10 mouse cellular contexts compared by ENCODE assay signal in the genomic region with DNA sequence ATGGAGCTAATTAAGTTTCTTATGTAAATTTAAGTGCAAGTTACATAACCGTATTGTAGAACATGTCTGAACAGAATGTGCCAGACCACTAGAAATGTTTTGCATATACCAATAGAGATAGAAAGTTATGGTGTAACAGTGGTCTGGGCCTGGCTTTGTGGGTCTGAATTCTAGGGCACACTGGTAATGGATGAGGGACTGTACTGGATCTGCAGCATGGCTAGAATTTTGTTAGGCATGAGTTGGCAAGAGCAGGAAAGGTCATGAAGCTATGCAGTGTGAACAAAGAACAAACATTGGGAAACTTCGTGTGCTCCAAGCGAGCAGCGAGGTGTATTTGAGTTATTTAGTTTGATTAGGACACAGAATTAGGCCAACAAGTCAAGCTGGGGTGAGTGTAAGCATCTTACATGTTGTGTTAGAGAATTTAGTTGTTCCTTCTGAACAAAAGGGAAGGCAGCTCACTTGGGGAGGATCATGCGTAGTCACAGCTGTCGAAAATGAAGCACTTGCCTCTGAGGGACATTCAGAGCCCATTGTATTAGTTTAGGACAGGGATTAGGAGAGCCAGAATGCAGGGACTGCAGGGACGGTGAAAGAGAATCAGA. TPM values are rescaled to one million over a fixed set of nuclear protein-coding genes. Genes with fewer than 3 reads are reported as not detected.
DNase-seq lines count a peak whose midpoint lies in the region; ATAC-seq and TF ChIP-seq lines count a peak whose summit lies in the region.
"Had no signal": no experiment of that assay in that cellular context is flagged by ENCODE, and none has a peak within 500 bp of the region (broad histone marks: within the 10 kb centered on the region; RNA-seq: fewer than 3 reads in every experiment).

No protein-coding gene starts in this region.

- no peaks in the 10 kb centered on the region for H3K9me3 ChIP-seq in embryonic facial prominence, embryonic 14.5 days (ENCODE audit: control insufficient read depth, low read length)
- H3K9me3 ChIP-seq in embryonic facial prominence, embryonic 10.5 days, result no peaks in the 10 kb centered on the region
- no peaks in the 10 kb centered on the region for H3K9me3 ChIP-seq in liver, embryonic 11.5 days (ENCODE audit: control insufficient read depth, low read length)
- no peaks in the 10 kb centered on the region for H3K9me3 ChIP-seq in liver, embryonic 16.5 days (replicated peaks; ENCODE audit: control insufficient read depth, low read length)
- H3K9me3 ChIP-seq: neural tube, embryonic 15.5 days had no signal

- H3K36me3 ChIP-seq in embryonic facial prominence, embryonic 14.5 days (ENCODE audit: control insufficient read depth, insufficient read depth, low read length), result no peaks in the 10 kb centered on the region
- H3K36me3 ChIP-seq in embryonic facial prominence, embryonic 10.5 days (replicated peaks), result no peaks in the 10 kb centered on the region
- no peaks in the 10 kb centered on the region for H3K36me3 ChIP-seq in liver, adult 2 months (ENCODE audit: control insufficient read depth, insufficient read depth, low read length)
- no peaks in the 10 kb centered on the region for H3K36me3 ChIP-seq in liver, embryonic 11.5 days (ENCODE audit: control insufficient read depth, insufficient read depth, low read length)
- no peaks in the 10 kb centered on the region for H3K36me3 ChIP-seq in liver, embryonic 16.5 days (ENCODE audit: control insufficient read depth, insufficient read depth)
- H3K36me3 ChIP-seq in thymus, adult 2 months (ENCODE audit: control insufficient read depth, insufficient read depth, low read length), result no peaks in the 10 kb centered on the region
- H3K36me3 ChIP-seq: neural tube, embryonic 15.5 days had no signal

- no peak for TF ChIP-seq POLR2A in liver, adult 2 months (IDR thresholded peaks at IDR 0.05; ENCODE audit: extremely low read depth, insufficient read depth, low read length)
- no peak for TF ChIP-seq POLR2A in thymus, adult 2 months (IDR thresholded peaks at IDR 0.05; ENCODE audit: control insufficient read depth, extremely low read depth, insufficient read depth, low read length, poor library complexity)

- WGBS in embryonic facial prominence, embryonic 14.5 days, result 52% methylated on average over 7 of the region's 7 CpGs
- 39% methylated on average over 7 of the region's 7 CpGs for WGBS in embryonic facial prominence, embryonic 10.5 days
- WGBS in liver, adult 2 months, result 23% methylated on average over 7 of the region's 7 CpGs
- whole genome bisulfite sequencing in liver, embryonic 11.5 days, result 69% methylated on average over 7 of the region's 7 CpGs
- WGBS in liver, embryonic 16.5 days (ENCODE audit: insufficient replicate concordance), result 50% methylated on average over 7 of the region's 7 CpGs
- 95% methylated on average over 7 of the region's 7 CpGs for WGBS in thymus, adult 2 months

- H3K79me2 ChIP-seq in liver, adult 2 months (ENCODE audit: control insufficient read depth, insufficient read depth, low read length), result peaks cover 30% of the 10 kb centered on the region

- no peak overlapping the region for H3K4me3 ChIP-seq in embryonic facial prominence, embryonic 14.5 days (ENCODE audit: low read depth, low read length)
- no peak overlapping the region for H3K4me3 ChIP-seq in embryonic facial prominence, embryonic 10.5 days
- H3K4me3 ChIP-seq in liver, adult 2 months (ENCODE audit: insufficient read depth, low read depth, low read length), result no peak overlapping the region
- H3K4me3 ChIP-seq in liver, embryonic 11.5 days (ENCODE audit: low read depth, low read length), result no peak overlapping the region
- no peak overlapping the region for H3K4me3 ChIP-seq in liver, embryonic 16.5 days (ENCODE audit: low read depth, low read length)
- H3K4me3 ChIP-seq in thymus, adult 2 months (ENCODE audit: control insufficient read depth, insufficient read depth, low read length), result no peak overlapping the region
- H3K4me3 ChIP-seq: neural tube, embryonic 15.5 days had no signal

- H3K4me1 ChIP-seq in embryonic facial prominence, embryonic 14.5 days (ENCODE audit: control insufficient read depth, insufficient read depth, low read length), result peaks cover 6% of the 10 kb centered on the region; the same call in 1 of the 2 replicates
- H3K4me1 ChIP-seq in embryonic facial prominence, embryonic 10.5 days, result peaks cover 30% of the 10 kb centered on the region
- H3K4me1 ChIP-seq in liver, adult 2 months (ENCODE audit: control insufficient read depth, insufficient read depth, low read length), result peaks cover 24% of the 10 kb centered on the region; the same call in 1 of the 2 replicates
- no peaks in the 10 kb centered on the region for H3K4me1 ChIP-seq in liver, embryonic 11.5 days (replicated peaks; ENCODE audit: control insufficient read depth, insufficient read depth, low read length)
- no peaks in the 10 kb centered on the region; the same call in none of the 2 replicates for H3K4me1 ChIP-seq in liver, embryonic 16.5 days (ENCODE audit: control insufficient read depth, low read depth, low read length)
- H3K4me1 ChIP-seq in thymus, adult 2 months (replicated peaks; ENCODE audit: control insufficient read depth, insufficient read depth, low read length), result no peaks in the 10 kb centered on the region

- H3K9ac ChIP-seq in embryonic facial prominence, embryonic 14.5 days (ENCODE audit: low read depth, low read length), result no peak overlapping the region; the same call in 1 of the 2 replicates
- peak overlapping the region; percentile 4; the same call in 1 of the 2 replicates for H3K9ac ChIP-seq in liver, adult 2 months (ENCODE audit: low read depth, low read length)
- no peak overlapping the region for H3K9ac ChIP-seq in liver, embryonic 11.5 days (ENCODE audit: low read depth, low read length)
- no peak overlapping the region for H3K9ac ChIP-seq in liver, embryonic 16.5 days (ENCODE audit: low read depth, low read length)
- H3K9ac ChIP-seq: neural tube, embryonic 15.5 days had no signal

- ATAC-seq in embryonic facial prominence, embryonic 14.5 days (ENCODE audit: low read depth), result no peak
- ATAC-seq in liver, embryonic 11.5 days (replicated peaks; ENCODE audit: low FRiP score), result no peak
- ATAC-seq in liver, embryonic 16.5 days (ENCODE audit: low read depth), result peak; percentile 54
- ATAC-seq: intestine, postnatal 0 days had no signal

- H3K4me2 ChIP-seq in embryonic facial prominence, embryonic 14.5 days (ENCODE audit: low read depth, low read length), result no peak overlapping the region
- no peak overlapping the region for H3K4me2 ChIP-seq in liver, embryonic 11.5 days
- H3K4me2 ChIP-seq in liver, embryonic 16.5 days (ENCODE audit: low read depth, low read length), result no peak overlapping the region; the same call in 1 of the 2 replicates
- H3K4me2 ChIP-seq: neural tube, embryonic 15.5 days had no signal

- no peak overlapping the region for H3K27ac ChIP-seq in embryonic facial prominence, embryonic 14.5 days (replicated peaks; ENCODE audit: low read depth, low read length)
- H3K27ac ChIP-seq in embryonic facial prominence, embryonic 10.5 days (replicated peaks), result no peak overlapping the region
- H3K27ac ChIP-seq in liver, adult 2 months (replicated peaks; ENCODE audit: insufficient read depth, low read depth, low read length), result peak overlapping the region; percentile 91
- H3K27ac ChIP-seq in liver, embryonic 11.5 days (ENCODE audit: low read depth, low read length), result no peak overlapping the region
- H3K27ac ChIP-seq in liver, embryonic 16.5 days (ENCODE audit: low read length), result peak overlapping the region; percentile 40
- no peak overlapping the region for H3K27ac ChIP-seq in thymus, adult 2 months (ENCODE audit: control insufficient read depth, insufficient read depth, low read length)
- H3K27ac ChIP-seq: neural tube, embryonic 15.5 days had no signal

- peak; percentile 15 for DNase-seq in embryonic facial prominence, embryonic 14.5 days (ENCODE audit: low spot score)
- DNase-seq in embryonic facial prominence, embryonic 10.5 days (ENCODE audit: low spot score), result no peak
- DNase-seq in liver, adult 2 months (ENCODE audit: extremely low read depth, low read depth, low spot score), result peak; percentile 97
- DNase-seq in liver, embryonic 11.5 days (ENCODE audit: low spot score), result no peak
- peak; percentile 19 for DNase-seq in embryo, embryonic 9.5 days (ENCODE audit: extremely low spot score)
- DNase-seq in thymus, adult 2 months, result no peak
- DNase-seq in layer of hippocampus, postnatal 36 days, result no peak

- H3K27me3 ChIP-seq in embryonic facial prominence, embryonic 14.5 days (replicated peaks; ENCODE audit: control insufficient read depth, insufficient read depth, low read length), result no peaks in the 10 kb centered on the region
- no peaks in the 10 kb centered on the region for H3K27me3 ChIP-seq in embryonic facial prominence, embryonic 10.5 days (replicated peaks; ENCODE audit: low read depth, poor library complexity, severe bottlenecking)
- H3K27me3 ChIP-seq in liver, adult 2 months (ENCODE audit: control insufficient read depth, insufficient read depth, low read length), result no peaks in the 10 kb centered on the region
- H3K27me3 ChIP-seq in liver, embryonic 11.5 days (replicated peaks; ENCODE audit: control insufficient read depth, insufficient read depth, low read length), result no peaks in the 10 kb centered on the region
- no peaks in the 10 kb centered on the region for H3K27me3 ChIP-seq in liver, embryonic 16.5 days (ENCODE audit: control insufficient read depth, insufficient read depth, low read depth, low read length)
- H3K27me3 ChIP-seq in thymus, adult 2 months (ENCODE audit: control insufficient read depth, insufficient read depth, low read length), result no peaks in the 10 kb centered on the region
- H3K27me3 ChIP-seq: neural tube, embryonic 15.5 days had no signal

- no peak for TF ChIP-seq CTCF in liver, adult 2 months (IDR thresholded peaks at IDR 0.05; ENCODE audit: low read depth, low read length)
- TF ChIP-seq CTCF in thymus, adult 2 months (IDR thresholded peaks at IDR 0.05; ENCODE audit: borderline replicate concordance, control insufficient read depth, extremely low read depth, insufficient read depth, low read length, poor library complexity), result no peak

RNA-seq across cellular contexts. Expression of gene Akap13, which starts 15.1 kb away (rescaled TPM):
- 51.3 and 57.3 TPM in 2 replicates for polyA plus RNA-seq in embryonic facial prominence, embryonic 14.5 days (2014; fragmentation: Nextera tagmentation; extraction: Ambion mirVana)
- polyA plus RNA-seq in embryonic facial prominence, embryonic 10.5 days (2016; fragmentation: Nextera tagmentation; extraction: Ambion mirVana), result 34.5 and 37.6 TPM in 2 replicates
- 76.2 and 92.1 TPM in 2 replicates for total RNA-seq in liver, adult 2 months (2014; rRNA removed)
- 7.4 and 8.5 TPM in 2 replicates for polyA plus RNA-seq in liver, adult 2 months (2012; rRNA removed)
- polyA plus RNA-seq in liver, embryonic 11.5 days (2014; fragmentation: Nextera tagmentation; extraction: Ambion mirVana), result 27.2 and 30.7 TPM in 2 replicates
- polyA plus RNA-seq in liver, embryonic 16.5 days (2015; fragmentation: Nextera tagmentation; extraction: Ambion mirVana), result 36.9 and 41.0 TPM in 2 replicates
- polyA plus RNA-seq in thymus, adult 2 months (2012; rRNA removed), result 47.8 and 49.4 TPM in 2 replicates
- total RNA-seq in layer of hippocampus, postnatal 36 days (2021), result 10 to 100 TPM; 70.0 to 78.7 TPM

Comparison
In these comparisons a context has a peak if more than half of its experiments do, and no peak if none do; other contexts are left out.
1. DNase-seq: peak in embryonic facial prominence, embryonic 14.5 days (single experiment), liver, adult 2 months (single experiment) and embryo, embryonic 9.5 days (single experiment); none in embryonic facial prominence, embryonic 10.5 days (single experiment), liver, embryonic 11.5 days (single experiment), thymus, adult 2 months (single experiment) and layer of hippocampus, postnatal 36 days (0 of 2).
2. H3K27ac ChIP-seq: peak in liver, adult 2 months (single experiment) and liver, embryonic 16.5 days (single experiment); none in embryonic facial prominence, embryonic 14.5 days (single experiment), embryonic facial prominence, embryonic 10.5 days (single experiment), liver, embryonic 11.5 days (single experiment) and thymus, adult 2 months (single experiment).